Mouse (Mus musculus) embryonic facial prominence, embryonic 15.5 days (tissue): ENCODE results near the gene Col6a6. TPM values are rescaled to one million over a fixed set of nuclear protein-coding genes. Genes with fewer than 3 reads are reported as not detected.

Experiments
- ATAC-seq: fragments of 200-750 bp; cut with Nextera tagmentation; 2 replicates; pipeline ENCODE4 v1.8.0; 2017; ENCODE audit warnings: low read depth, moderate TSS enrichment; ENCODE audit not compliant: insufficient number of reproducible peaks, low FRiP score, low TSS enrichment
- H3K27ac ChIP-seq: fragments of 300-500 bp; sonication (generic); replicated peaks from 2 replicates; pipeline ENCODE4 v1.5.1; 2015; ENCODE audit warnings: mild to moderate bottlenecking, inconsistent platforms
- H3K27me3 ChIP-seq: fragments of 300-500 bp; sonication (generic); 2 replicates; pipeline ENCODE4 v1.6.1; 2015; ENCODE audit warnings: inconsistent platforms
- H3K36me3 ChIP-seq: fragments of 300-500 bp; sonication (generic); 2 replicates; pipeline ENCODE4 v1.6.1; 2015; ENCODE audit warnings: mild to moderate bottlenecking, inconsistent platforms
- H3K4me1 ChIP-seq: fragments of 300-500 bp; sonication (generic); 2 replicates; pipeline ENCODE4 v1.6.1; 2015; ENCODE audit warnings: inconsistent platforms
- H3K4me2 ChIP-seq: fragments of 300-500 bp; sonication (generic); replicated peaks from 2 replicates; pipeline ENCODE4 v1.6.1; 2015; ENCODE audit warnings: mild to moderate bottlenecking, inconsistent platforms
- H3K4me3 ChIP-seq: fragments of 300-500 bp; sonication (generic); replicated peaks from 2 replicates; pipeline ENCODE4 v1.5.1; 2015; ENCODE audit warnings: mild to moderate bottlenecking, inconsistent platforms
- H3K9ac ChIP-seq: fragments of 300-500 bp; sonication (generic); 2 replicates; pipeline ENCODE4 v1.6.1; 2015; ENCODE audit warnings: inconsistent platforms
- H3K9me3 ChIP-seq: fragments of 300-500 bp; sonication (generic); replicated peaks from 2 replicates; pipeline ENCODE4 v1.6.1; 2016; ENCODE audit warnings: inconsistent platforms
- WGBS: fragments of 180-500 bp; shearing (Covaris S2); methylation state at CpG from one replicate; pipeline ENCODE4 v1.1.7; 2015; 5-methylcytosine and 5-hydroxymethylcytosine counted together
- polyA plus RNA-seq: library from polyadenylated mRNA; unstranded; fragments of >200 nt; fragmentation: Nextera tagmentation; extraction: Ambion mirVana; gene quantifications from 2 replicates; pipeline ENCODE4 v1.2.1, GENCODE M21; 2015

The Col6a6 gene
- polyA plus RNA-seq, 1 experiment from 2014 or later: 4.2 TPM

DNA sequence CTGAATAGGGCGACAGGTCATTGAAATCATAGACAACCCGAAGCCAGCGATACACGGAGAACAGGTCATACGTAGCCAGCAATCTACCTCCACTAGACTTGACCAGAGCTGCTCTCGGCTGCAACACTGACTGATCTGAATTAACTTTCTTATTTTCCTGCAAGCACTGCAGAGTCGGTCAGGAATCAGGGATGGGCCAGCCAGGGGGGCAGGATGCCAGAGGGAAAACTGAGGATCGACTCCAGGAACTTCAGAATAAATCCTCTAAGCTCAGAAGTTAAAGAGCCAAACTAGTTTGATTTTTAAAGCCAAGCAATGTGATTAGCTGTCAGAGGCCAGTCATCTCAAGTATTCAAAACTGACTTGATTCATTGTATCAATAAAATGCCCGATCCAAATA, 88.5 kb downstream of the Col6a6 start:
- H3K27ac ChIP-seq: no peak overlapping the region
- no peak overlapping the region for H3K9ac ChIP-seq
- no peak for ATAC-seq
- 77% methylated on average over 9 of the region's 9 CpGs for WGBS
- no peaks in the 10 kb centered on the region for H3K36me3 ChIP-seq
- no peaks in the 10 kb centered on the region for H3K27me3 ChIP-seq
- no peaks in the 10 kb centered on the region for H3K9me3 ChIP-seq
- H3K4me1 ChIP-seq: peaks cover 6% of the 10 kb centered on the region; the same call in 1 of the 2 replicates
- H3K4me3 ChIP-seq: no peak overlapping the region
- H3K4me2 ChIP-seq: no peak overlapping the region

DNA sequence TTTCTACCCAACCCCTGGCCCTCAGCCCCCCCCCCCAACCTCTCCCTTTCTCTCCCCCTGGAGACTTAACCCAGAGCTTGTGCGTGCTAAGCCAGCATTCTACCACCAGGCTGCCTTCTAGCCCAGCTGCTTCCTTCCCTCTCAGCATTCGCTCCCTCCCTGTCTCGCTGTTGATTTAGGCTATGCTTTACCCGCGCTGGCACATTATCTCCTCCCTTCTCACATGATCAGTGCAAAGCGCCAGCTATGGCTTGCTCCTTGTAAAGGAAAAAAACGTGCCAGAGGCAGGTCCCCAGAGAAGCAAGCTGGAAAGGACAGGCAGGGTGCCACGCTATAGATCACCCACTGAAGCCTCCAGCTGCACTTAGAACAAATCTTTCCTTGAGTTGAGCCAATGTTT, 90.5 kb downstream of the Col6a6 start:
- peak; percentile 65; the same call in 1 of the 2 replicates for ATAC-seq
- Histone ChIP-seq H3K27ac (no peak overlapping the region), H3K9me3 (no peaks in the 10 kb centered on the region), H3K4me3 (no peak overlapping the region), H3K27me3 (no peaks in the 10 kb centered on the region), H3K4me2 (no peak overlapping the region), H3K9ac (no peak overlapping the region), H3K36me3 (no peaks in the 10 kb centered on the region), H3K4me1 (peaks cover 6% of the 10 kb centered on the region; the same call in 1 of the 2 replicates)
- WGBS: 34% methylated on average over 8 of the region's 8 CpGs

DNA sequence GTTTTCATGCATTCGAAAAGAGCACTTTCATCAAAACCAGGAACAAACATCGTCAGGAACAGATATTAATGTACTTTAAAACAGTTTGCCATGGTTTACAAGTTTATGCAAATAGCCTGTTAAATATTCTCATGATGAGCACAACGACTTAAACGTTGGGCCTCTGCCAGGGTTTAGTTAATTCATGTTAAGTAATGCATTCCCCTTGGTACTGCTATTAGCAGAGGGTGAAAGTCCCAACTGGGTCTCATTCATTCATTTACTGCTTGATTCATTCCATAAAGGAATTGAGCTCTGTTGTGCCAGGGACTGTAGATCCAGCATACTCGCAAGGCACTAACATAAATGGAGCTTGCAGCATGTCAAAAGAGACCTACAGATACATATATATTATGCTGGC, 92.8 kb downstream of the Col6a6 start:
- ATAC-seq: no peak
- no peak overlapping the region for H3K4me2 ChIP-seq
- H3K4me3 ChIP-seq: no peak overlapping the region
- 0 out of 2 replicates have a peak overlapping the region, but pooled peaks have one; percentile 9 for H3K27ac ChIP-seq
- no peak overlapping the region for H3K9ac ChIP-seq
- H3K4me1 ChIP-seq: peaks cover 6% of the 10 kb centered on the region; the same call in 1 of the 2 replicates
- no peaks in the 10 kb centered on the region for H3K36me3 ChIP-seq
- no peaks in the 10 kb centered on the region for H3K27me3 ChIP-seq
- WGBS: 44% methylated on average over 5 of the region's 5 CpGs
- H3K9me3 ChIP-seq: no peaks in the 10 kb centered on the region

DNA sequence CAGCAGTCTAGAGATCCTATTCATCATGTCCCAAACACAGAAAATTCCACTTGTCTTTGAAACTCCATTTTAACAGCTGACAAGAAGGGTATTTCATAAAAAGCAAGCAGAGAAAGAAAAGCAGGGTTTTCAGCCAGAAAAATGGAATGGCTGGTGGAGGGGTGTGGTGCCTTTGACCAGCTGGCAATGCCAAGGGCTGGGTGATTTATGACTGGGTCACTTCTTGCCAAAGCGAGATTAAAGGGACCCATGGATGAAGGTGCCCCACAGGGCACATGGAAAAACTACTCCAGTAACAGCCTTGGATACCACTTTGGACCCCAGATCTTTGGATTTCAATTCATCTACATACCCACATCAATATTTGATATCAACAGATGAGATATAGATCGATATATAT, 93.3 kb downstream of the Col6a6 start:
- Histone ChIP-seq H3K4me3 (no peak overlapping the region), H3K27ac (no peak overlapping the region; the same call in 1 of the 2 replicates), H3K4me1 (peaks cover 6% of the 10 kb centered on the region; the same call in 1 of the 2 replicates), H3K9ac (no peak overlapping the region), H3K27me3 (no peaks in the 10 kb centered on the region), H3K4me2 (no peak overlapping the region), H3K9me3 (no peaks in the 10 kb centered on the region), H3K36me3 (no peaks in the 10 kb centered on the region)
- no peak for ATAC-seq
- WGBS: 73% methylated on average over 2 of the region's 2 CpGs

DNA sequence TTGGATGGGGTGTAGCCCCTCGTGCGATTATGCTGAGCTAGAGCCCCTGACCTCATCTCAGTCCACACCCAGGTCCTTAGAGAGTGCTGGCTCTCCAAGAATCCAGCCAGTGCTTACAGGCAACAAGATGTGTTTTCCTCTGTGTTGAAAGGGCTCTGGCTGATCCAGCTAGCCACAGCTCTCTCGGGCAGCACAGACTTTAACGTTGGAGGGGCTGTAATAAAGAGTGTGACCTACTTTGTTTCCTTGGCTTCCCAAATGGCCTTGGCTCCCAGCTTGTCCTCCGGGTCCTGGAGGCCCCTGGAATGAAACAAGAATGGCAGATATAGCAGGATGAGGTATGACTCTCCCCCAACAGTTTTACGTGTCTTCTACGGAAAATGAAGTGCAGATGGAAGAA, 96.0 kb downstream of the Col6a6 start:
- Histone ChIP-seq H3K36me3 (no peaks in the 10 kb centered on the region), H3K9me3 (no peaks in the 10 kb centered on the region), H3K4me1 (no peaks in the 10 kb centered on the region), H3K9ac (no peak overlapping the region), H3K27me3 (no peaks in the 10 kb centered on the region), H3K4me3 (no peak overlapping the region), H3K4me2 (no peak overlapping the region), H3K27ac (no peak overlapping the region)
- ATAC-seq: peak; percentile 73; the same call in 1 of the 2 replicates
- WGBS: 56% methylated on average over 7 of the region's 7 CpGs

DNA sequence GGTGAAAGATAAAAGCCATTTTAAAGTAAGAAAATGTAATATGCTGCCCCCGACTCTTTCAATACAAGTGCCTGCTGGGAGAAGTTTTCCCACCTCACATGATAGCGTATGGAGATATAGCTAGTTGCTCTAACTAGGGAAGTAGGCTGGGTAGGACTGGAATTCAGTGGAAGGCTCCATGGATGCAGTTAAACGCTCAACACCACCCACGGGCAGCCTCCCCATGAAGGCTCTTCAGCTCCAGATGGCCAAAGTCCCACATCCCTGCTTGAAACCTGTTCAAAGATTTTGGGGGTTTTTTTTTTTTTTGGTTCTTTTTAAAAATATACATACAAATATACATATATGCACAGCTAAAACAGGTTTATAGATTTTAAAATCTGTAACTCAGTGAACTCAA, 107.5 kb downstream of the Col6a6 start:
- Histone ChIP-seq H3K4me1 (no peaks in the 10 kb centered on the region), H3K4me3 (no peak overlapping the region), H3K9ac (no peak overlapping the region), H3K27ac (no peak overlapping the region), H3K9me3 (no peaks in the 10 kb centered on the region), H3K4me2 (no peak overlapping the region), H3K36me3 (no peaks in the 10 kb centered on the region), H3K27me3 (no peaks in the 10 kb centered on the region)
- no peak for ATAC-seq
- WGBS: 68% methylated on average over 4 of the region's 4 CpGs

DNA sequence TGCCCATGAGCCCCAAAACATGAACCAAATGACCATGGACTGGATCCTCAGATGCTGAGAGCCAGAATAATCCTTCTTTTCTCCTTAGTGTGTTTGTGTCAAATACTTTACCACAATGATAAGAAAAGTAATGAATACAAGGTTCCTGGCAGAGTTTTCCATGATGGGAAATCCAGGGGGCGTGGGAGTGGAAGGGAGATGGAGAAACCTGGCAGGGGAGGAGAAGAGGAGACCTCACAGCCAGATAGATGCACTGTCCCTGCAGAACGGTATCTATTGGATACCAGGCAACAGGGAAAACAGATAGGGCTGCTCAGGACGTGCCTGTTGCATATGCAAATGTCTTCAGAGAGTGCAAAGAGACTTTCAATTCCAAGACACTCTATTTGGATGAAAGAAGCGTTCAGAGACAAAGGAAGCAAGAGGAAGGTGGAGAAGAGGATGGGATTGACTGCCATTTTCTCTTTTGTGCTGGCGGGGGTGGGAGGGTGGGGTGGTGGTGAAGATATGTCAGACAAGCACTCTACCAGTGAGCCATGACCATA, 108.0 kb downstream of the Col6a6 start:
- WGBS: 49% methylated on average over 5 of the region's 5 CpGs
- Histone ChIP-seq H3K9me3 (no peaks in the 10 kb centered on the region), H3K4me2 (no peak overlapping the region), H3K4me3 (no peak overlapping the region), H3K36me3 (no peaks in the 10 kb centered on the region), H3K4me1 (no peaks in the 10 kb centered on the region), H3K27me3 (no peaks in the 10 kb centered on the region), H3K27ac (peak overlapping the region; percentile 55; the same call in 1 of the 2 replicates), H3K9ac (no peak overlapping the region)
- ATAC-seq: no peak

DNA sequence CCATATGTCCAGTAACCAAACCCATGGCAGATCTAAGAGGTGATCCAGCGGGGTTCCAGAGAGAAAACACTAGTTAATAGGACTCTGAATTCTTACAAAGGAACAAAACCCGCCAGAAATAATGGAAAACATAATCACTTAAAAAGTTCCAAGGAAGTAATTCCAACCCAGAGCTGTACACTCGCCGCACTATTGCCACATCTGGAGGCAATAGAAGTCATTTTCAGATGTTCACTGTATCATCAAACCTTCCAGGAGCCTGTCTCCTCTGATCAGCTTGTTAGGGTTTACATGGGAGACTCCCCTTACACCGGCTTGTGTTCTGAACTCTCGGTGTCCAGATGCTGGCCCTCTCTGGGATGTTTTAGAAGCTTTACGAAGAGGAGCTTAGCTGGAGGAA, 108.6 kb downstream of the Col6a6 start:
- no peak; the same call in 1 of the 2 replicates for ATAC-seq
- H3K27me3 ChIP-seq: no peaks in the 10 kb centered on the region
- no peak overlapping the region for H3K4me2 ChIP-seq
- H3K9ac ChIP-seq: no peak overlapping the region
- no peak overlapping the region for H3K4me3 ChIP-seq
- H3K27ac ChIP-seq: peak overlapping the region; percentile 55; the same call in 1 of the 2 replicates
- no peaks in the 10 kb centered on the region for H3K36me3 ChIP-seq
- WGBS: 37% methylated on average over 7 of the region's 7 CpGs
- no peaks in the 10 kb centered on the region for H3K9me3 ChIP-seq
- no peaks in the 10 kb centered on the region for H3K4me1 ChIP-seq

DNA sequence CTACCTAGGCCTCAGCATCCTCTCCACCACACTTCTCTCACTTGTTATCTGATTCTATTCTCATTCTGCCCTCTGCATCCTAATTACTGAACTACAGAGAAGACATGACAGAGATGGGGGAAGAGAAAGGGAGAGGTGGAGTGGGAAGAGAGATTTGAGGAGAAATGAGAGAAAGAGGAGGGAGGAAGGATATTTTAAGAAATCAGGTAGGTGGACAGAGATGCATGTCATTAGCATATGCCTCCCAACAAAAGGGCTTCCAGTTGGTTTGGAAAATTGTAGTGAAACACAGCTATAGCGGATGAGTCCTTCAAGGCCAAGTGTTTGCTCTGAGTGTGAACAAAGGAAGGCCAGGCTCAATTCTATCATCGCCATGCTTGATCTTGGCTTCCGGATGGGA, 115.9 kb downstream of the Col6a6 start:
- Histone ChIP-seq H3K27me3 (no peaks in the 10 kb centered on the region; the same call in 1 of the 2 replicates), H3K9ac (no peak overlapping the region), H3K9me3 (no peaks in the 10 kb centered on the region), H3K4me3 (no peak overlapping the region), H3K27ac (no peak overlapping the region), H3K4me2 (no peak overlapping the region), H3K4me1 (no peaks in the 10 kb centered on the region), H3K36me3 (no peaks in the 10 kb centered on the region)
- ATAC-seq: no peak
- WGBS: 94% methylated on average over 3 of the region's 3 CpGs

DNA sequence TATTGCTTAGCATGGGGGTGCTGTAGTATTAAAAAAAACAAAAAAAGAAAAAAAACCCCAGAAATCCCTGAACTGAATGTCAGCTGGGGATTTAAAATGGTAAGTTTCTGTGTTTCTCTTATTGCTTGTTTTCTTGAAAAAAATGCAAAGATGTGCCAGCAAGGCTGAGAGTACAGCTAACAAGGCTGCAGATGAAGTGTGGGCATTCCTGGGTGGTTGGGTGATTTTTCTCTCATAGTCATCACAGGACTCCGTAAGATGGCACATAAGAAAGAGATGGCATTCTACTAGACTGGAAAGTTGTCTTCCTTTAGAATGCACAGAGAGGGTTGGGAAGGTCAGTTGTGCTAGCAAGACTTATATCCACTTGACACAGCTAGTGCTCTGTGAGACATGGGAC, 122.9 kb downstream of the Col6a6 start:
- no peak overlapping the region for H3K4me3 ChIP-seq
- no peak for ATAC-seq
- no peak overlapping the region for H3K9ac ChIP-seq
- no peak overlapping the region for H3K4me2 ChIP-seq
- no peaks in the 10 kb centered on the region for H3K9me3 ChIP-seq
- peaks cover 12% of the 10 kb centered on the region; the same call in 1 of the 2 replicates for H3K4me1 ChIP-seq
- 75% methylated on average over 1 of the region's 1 CpGs for WGBS
- no peaks in the 10 kb centered on the region for H3K27me3 ChIP-seq
- no peaks in the 10 kb centered on the region for H3K36me3 ChIP-seq
- peak overlapping the region; percentile 31 for H3K27ac ChIP-seq

DNA sequence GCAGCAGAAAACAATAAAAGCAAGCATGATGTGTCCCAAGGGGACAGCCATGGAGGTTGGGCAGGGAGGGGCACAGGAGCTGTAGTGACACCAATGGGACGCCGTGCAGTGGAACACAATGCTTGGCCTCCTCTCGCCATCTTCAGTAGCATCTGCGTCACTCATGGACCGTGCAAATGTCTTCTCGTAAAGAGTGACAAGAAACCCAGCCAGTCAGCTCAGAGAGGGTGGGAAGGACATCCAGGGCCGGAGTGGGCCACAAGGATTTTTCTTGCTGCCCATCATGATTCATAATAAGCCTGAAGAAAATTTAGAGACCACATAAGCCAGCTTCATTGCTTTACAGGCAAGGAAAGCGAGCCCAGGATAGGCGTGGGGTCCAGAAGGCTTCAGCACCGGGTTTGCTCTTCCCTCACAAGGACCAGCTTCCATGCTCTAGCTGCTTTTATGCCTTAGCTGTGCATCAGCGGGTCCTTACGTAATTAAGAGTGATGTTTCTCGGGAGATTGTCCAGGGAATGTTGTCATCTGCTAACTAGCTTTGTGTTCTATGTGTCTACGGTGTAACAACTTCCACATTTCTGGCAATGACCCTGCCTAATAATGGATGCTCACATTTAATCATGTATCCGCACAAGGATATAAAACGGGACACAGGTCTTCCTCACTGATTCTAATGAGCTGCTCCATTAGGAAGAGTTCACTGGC, 123.6 kb downstream of the Col6a6 start:
- H3K27ac ChIP-seq: peak overlapping the region; percentile 58; the same call in 1 of the 2 replicates
- H3K4me2 ChIP-seq: no peak overlapping the region
- WGBS: 65% methylated on average over 16 of the region's 16 CpGs
- H3K4me1 ChIP-seq: peaks cover 12% of the 10 kb centered on the region; the same call in 1 of the 2 replicates
- H3K4me3 ChIP-seq: no peak overlapping the region
- H3K27me3 ChIP-seq: no peaks in the 10 kb centered on the region
- no peak overlapping the region for H3K9ac ChIP-seq
- no peaks in the 10 kb centered on the region for H3K36me3 ChIP-seq
- ATAC-seq: peak; percentile 61
- H3K9me3 ChIP-seq: no peaks in the 10 kb centered on the region
